ENCODE assay signal across 18 mouse cellular contexts in the genomic region with DNA sequence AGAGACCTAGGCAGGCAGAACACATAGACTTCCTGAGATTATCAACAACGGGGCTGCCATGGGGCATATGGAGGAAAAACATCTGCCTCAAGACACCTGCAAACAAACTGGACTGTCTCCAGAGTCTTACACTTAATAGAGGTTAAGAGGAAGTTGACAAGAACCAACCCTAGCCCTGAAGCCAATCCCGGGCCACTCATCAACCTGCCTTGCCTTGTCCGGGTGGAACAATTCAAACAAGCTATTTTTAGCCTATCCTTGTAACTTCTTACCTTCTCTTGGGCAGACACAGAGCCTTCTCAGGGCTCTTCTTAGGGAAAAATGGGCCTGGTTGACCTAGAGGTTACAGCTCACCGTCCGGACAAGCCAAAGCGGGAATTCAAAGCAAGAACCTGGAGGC. TPM values are rescaled to one million over a fixed set of nuclear protein-coding genes. Genes with fewer than 3 reads are reported as not detected.
DNase-seq lines count a peak whose midpoint lies in the region; ATAC-seq and TF ChIP-seq lines count a peak whose summit lies in the region.
"Had no signal": no experiment of that assay in that cellular context is flagged by ENCODE, and none has a peak within 500 bp of the region (broad histone marks: within the 10 kb centered on the region; RNA-seq: fewer than 3 reads in every experiment).

No protein-coding gene starts in this region.

- TF ChIP-seq CTCF in gastrocnemius, adult 2 months (IDR thresholded peaks at IDR 0.05) = no peak
- TF ChIP-seq CTCF in layer of hippocampus, adult 2 months (conservative IDR thresholded peaks at IDR 0.05) = no peak

- no peak for DNase-seq in gastrocnemius, adult 2 months
- no peak for DNase-seq in gastrocnemius, postnatal 4 days (ENCODE audit: low spot score in 2 of 2)
- DNase-seq in layer of hippocampus, adult 2 months (ENCODE audit: low spot score in 2 of 2) = no peak
- no peak for DNase-seq in layer of hippocampus, adult 9-11 months
- DNase-seq in ES-E14 (ENCODE audit: low read depth, low spot score) = no peak
- no peak for DNase-seq in spleen, postnatal 4 days (ENCODE audit: low spot score in 2 of 2)
- no peak for DNase-seq in left cerebral cortex, postnatal 10 days (ENCODE audit: extremely low spot score in 1 of 2, low spot score in 2 of 2)
- DNase-seq: gastrocnemius, postnatal 10 days; thymus, postnatal 25 days had no signal

- ATAC-seq in stomach, embryonic 16.5 days (ENCODE audit: insufficient read depth, low FRiP score) = no peak; the same call in 1 of the 2 replicates
- ATAC-seq: CD4-positive, CD25-positive, alpha-beta regulatory T cell, adult 4 months; intestine, embryonic 15.5 days had no signal

- 49% methylated on average over 6 of the region's 6 CpGs for WGBS in stomach, embryonic 16.5 days

- H3K9me3 ChIP-seq in ES-E14 (ENCODE audit: control insufficient read depth, insufficient read depth, low read depth, low read length) = no peaks in the 10 kb centered on the region
- no peaks in the 10 kb centered on the region for H3K9me3 ChIP-seq in stomach, embryonic 16.5 days (replicated peaks; ENCODE audit: control insufficient read depth, low read length)
- H3K9me3 ChIP-seq: forebrain, embryonic 12.5 days; intestine, embryonic 15.5 days; midbrain, embryonic 10.5 days had no signal

- intact Hi-C loops in gastrocnemius, adult 2 months (cut with DNase I) = no loop called here
- intact Hi-C loops in left cerebral cortex, postnatal 10 days (cut with DNase I) = no loop called here

- no peaks in the 10 kb centered on the region for H3K36me3 ChIP-seq in ES-E14 (ENCODE audit: control insufficient read depth, insufficient read depth, low read length, poor library complexity, severe bottlenecking)
- H3K36me3 ChIP-seq in stomach, embryonic 16.5 days (ENCODE audit: control insufficient read depth, insufficient read depth, low read length) = no peaks in the 10 kb centered on the region
- H3K36me3 ChIP-seq: forebrain, embryonic 12.5 days; intestine, embryonic 15.5 days; midbrain, embryonic 10.5 days had no signal

- no peak overlapping the region for H3K9ac ChIP-seq in ES-E14 (ENCODE audit: insufficient read depth, low read depth, low read length, poor library complexity, severe bottlenecking)
- no peak overlapping the region for H3K9ac ChIP-seq in stomach, embryonic 16.5 days (ENCODE audit: low read length)
- H3K9ac ChIP-seq: forebrain, embryonic 12.5 days; hindbrain, embryonic 14.5 days; intestine, embryonic 15.5 days; liver, embryonic 14.5 days had no signal

- peak overlapping the region; percentile 86 for H3K27ac ChIP-seq in gastrocnemius, adult 2 months
- H3K27ac ChIP-seq in layer of hippocampus, adult 2 months = peak overlapping the region; percentile 83
- H3K27ac ChIP-seq in ES-E14 (ENCODE audit: insufficient read depth, low read depth, low read length, poor library complexity, severe bottlenecking) = peak overlapping the region; percentile 54
- peak overlapping the region; percentile 55; the same call in 1 of the 2 replicates for H3K27ac ChIP-seq in stomach, embryonic 16.5 days (ENCODE audit: low read length)
- H3K27ac ChIP-seq: forebrain, embryonic 12.5 days; hindbrain, embryonic 14.5 days; intestine, embryonic 15.5 days; kidney, postnatal 0 days; liver, embryonic 14.5 days; macrophage; midbrain, embryonic 10.5 days had no signal

- in situ Hi-C loops in ES-E14 (cut with MboI; ENCODE audit: low sequenced_read_pairs in 2 of 2, unreplicated experiment in 2 of 2) = no loop called here

- no peaks in the 10 kb centered on the region for H3K27me3 ChIP-seq in stomach, embryonic 16.5 days (ENCODE audit: control insufficient read depth, insufficient read depth, low read length)
- H3K27me3 ChIP-seq: forebrain, embryonic 12.5 days; intestine, embryonic 15.5 days had no signal

- H3K4me1 ChIP-seq in ES-E14 (ENCODE audit: control insufficient read depth in 2 of 2, insufficient read depth in 2 of 2, low read length in 2 of 2, poor library complexity in 1 of 2) = peaks cover 9 to 29% of the 10 kb centered on the region in 2 experiments; a peak in 3 of 4 replicates
- peaks cover 7% of the 10 kb centered on the region; the same call in 1 of the 2 replicates for H3K4me1 ChIP-seq in stomach, embryonic 16.5 days (ENCODE audit: control insufficient read depth, insufficient read depth, low read length)
- H3K4me1 ChIP-seq: midbrain, embryonic 10.5 days had no signal

- H3K4me3 ChIP-seq in gastrocnemius, adult 2 months = no peak overlapping the region
- H3K4me3 ChIP-seq in layer of hippocampus, adult 2 months = no peak overlapping the region
- H3K4me3 ChIP-seq in ES-E14 (ENCODE audit: insufficient read depth in 1 of 2, low read depth in 1 of 2, low read length in 2 of 2, poor library complexity in 1 of 2, severe bottlenecking in 1 of 2) = no peak overlapping the region
- no peak overlapping the region for H3K4me3 ChIP-seq in stomach, embryonic 16.5 days (replicated peaks; ENCODE audit: low read length)
- H3K4me3 ChIP-seq: forebrain, embryonic 12.5 days; intestine, embryonic 15.5 days; midbrain, embryonic 10.5 days had no signal

- no peak overlapping the region for H3K4me2 ChIP-seq in stomach, embryonic 16.5 days (ENCODE audit: low read depth, low read length)
- H3K4me2 ChIP-seq: forebrain, embryonic 12.5 days; hindbrain, embryonic 14.5 days; intestine, embryonic 15.5 days had no signal

TF ChIP-seq in ES-E14, 5 proteins besides CTCF, POLR2A, EP300 and RAD21:
- TF ChIP-seq ZNF384 (IDR thresholded peaks at IDR 0.05; ENCODE audit: low read depth, low read length) (no peak), HCFC1 (IDR thresholded peaks at IDR 0.05; ENCODE audit: borderline replicate concordance, insufficient read depth, low read length) (no peak), CHD2 (IDR thresholded peaks at IDR 0.05; ENCODE audit: low read depth, low read length) (no peak), MAFK (IDR thresholded peaks at IDR 0.05; ENCODE audit: insufficient read depth, low read depth, low read length) (no peak), ZC3H11A (IDR thresholded peaks at IDR 0.05; ENCODE audit: borderline replicate concordance, low read depth, low read length) (no peak)
TF ChIP-seq in ES-E14: peak in this region for 0.

RNA-seq across cellular contexts. Expression of a gene that starts 22.1 kb away (rescaled TPM):
- 10 to 100 TPM; 38.7 to 43.4 TPM for total RNA-seq in gastrocnemius, adult 2 months (2021)
- total RNA-seq in gastrocnemius, postnatal 4 days (2021) = 10 to 100 TPM in 1 of 2 experiments, 1 to 10 TPM in 1; 9.6 to 12.9 TPM
- 100 to 1,000 TPM; 196 to 197 TPM for total RNA-seq in layer of hippocampus, adult 2 months (2021)
- 24.1 and 54.4 TPM in 2 replicates for total RNA-seq in ES-E14 (2012; rRNA removed)
- 12.0 and 12.9 TPM in 2 replicates for polyA plus RNA-seq in stomach, embryonic 16.5 days (2015; fragmentation: Nextera tagmentation; extraction: Ambion mirVana)
- 10 to 100 TPM; 80.9 to 93.2 TPM for total RNA-seq in left cerebral cortex, postnatal 10 days (2021)
